ENCODE assay signal across 19 mouse cellular contexts in the genomic region with DNA sequence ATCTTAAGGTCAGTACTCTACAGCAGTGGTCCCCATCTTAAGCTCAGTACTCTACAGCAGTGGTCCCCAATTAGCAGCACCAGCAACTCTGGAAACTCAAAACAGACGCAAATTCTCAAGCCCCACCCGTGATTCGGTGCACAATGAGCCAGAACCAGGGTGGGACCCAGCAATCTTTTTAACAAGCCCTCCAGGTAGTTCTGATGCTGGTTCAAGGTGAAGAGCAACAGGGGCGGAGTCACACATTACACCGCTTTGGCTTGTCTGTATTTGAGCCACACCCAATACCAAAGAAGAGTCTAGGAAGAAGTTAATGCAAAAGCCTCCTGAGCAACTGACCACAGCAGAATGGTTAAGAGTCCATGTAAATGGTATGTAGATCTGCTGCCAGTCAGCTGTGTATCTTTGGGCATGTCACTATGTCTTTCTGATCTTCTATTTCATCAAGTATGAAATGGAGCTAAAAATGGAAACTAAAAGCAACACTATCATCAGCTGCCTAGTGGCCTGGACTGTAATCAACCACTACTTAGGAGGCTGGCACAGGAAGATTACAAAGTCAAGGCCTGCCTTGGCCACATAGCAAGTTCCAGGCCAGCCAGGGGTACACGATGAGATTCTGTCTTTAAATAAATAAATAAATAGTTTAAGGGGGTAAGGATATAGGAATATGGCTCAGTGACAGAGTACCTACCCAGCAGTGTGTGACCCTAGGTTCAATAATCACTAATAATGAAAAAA. TPM values are rescaled to one million over a fixed set of nuclear protein-coding genes. Genes with fewer than 3 reads are reported as not detected.
DNase-seq lines count a peak whose midpoint lies in the region; ATAC-seq and TF ChIP-seq lines count a peak whose summit lies in the region.
"Had no signal": no experiment of that assay in that cellular context is flagged by ENCODE, and none has a peak within 500 bp of the region (broad histone marks: within the 10 kb centered on the region; RNA-seq: fewer than 3 reads in every experiment).

No protein-coding gene starts in this region.

- H3K27ac ChIP-seq in heart, embryonic 12.5 days (ENCODE audit: poor library complexity, severe bottlenecking): peak overlapping the region; percentile 41; the same call in 1 of the 2 replicates
- peak overlapping the region; percentile 85; the same call in 1 of the 2 replicates for H3K27ac ChIP-seq in kidney, postnatal 0 days
- peak overlapping the region; percentile 99 for H3K27ac ChIP-seq in ES-E14 (ENCODE audit: insufficient read depth, low read depth, low read length, poor library complexity, severe bottlenecking)
- H3K27ac ChIP-seq in liver, embryonic 13.5 days: no peak overlapping the region

- no peak for TF ChIP-seq CTCF in kidney, postnatal 0 days (IDR thresholded peaks at IDR 0.05; ENCODE audit: low read depth)

- no peak overlapping the region for H3K4me3 ChIP-seq in heart, embryonic 12.5 days
- H3K4me3 ChIP-seq in kidney, postnatal 0 days (replicated peaks; ENCODE audit: low read depth, low read length): no peak overlapping the region
- H3K4me3 ChIP-seq in ES-E14 (ENCODE audit: insufficient read depth in 1 of 2, low read depth in 1 of 2, low read length in 2 of 2, poor library complexity in 1 of 2, severe bottlenecking in 1 of 2): peak overlapping the region; percentile 27 to 28; a peak in 3 of 4 replicates
- H3K4me3 ChIP-seq in liver, embryonic 13.5 days (replicated peaks): no peak overlapping the region
- H3K4me3 ChIP-seq: forebrain, embryonic 12.5 days had no signal

- ATAC-seq in heart, embryonic 12.5 days (ENCODE audit: insufficient number of reproducible peaks, low FRiP score): no peak
- ATAC-seq in kidney, postnatal 0 days (replicated peaks; ENCODE audit: low FRiP score, low read depth): no peak
- peak; percentile 82 for ATAC-seq in liver, embryonic 13.5 days (ENCODE audit: low read depth)
- ATAC-seq: Patski had no signal

- no peak for DNase-seq in heart, adult 18-20 months
- DNase-seq in kidney, postnatal 0 days (ENCODE audit: low spot score): no peak
- no peak for DNase-seq in kidney, adult 8-10 months
- DNase-seq in ES-E14 (ENCODE audit: low read depth, low spot score): peak; percentile 73
- no peak for DNase-seq in liver, embryonic 13.5 days
- DNase-seq in frontal cortex, postnatal 36 days (ENCODE audit: low spot score in 2 of 2): no peak
- DNase-seq in urinary bladder, postnatal 25 days (ENCODE audit: low spot score): no peak
- DNase-seq: adrenal gland, postnatal 14 days; B cell, adult 2 months; cerebellum, adult 11-12 months; embryo, embryonic 11 days; gastrocnemius, postnatal 25 days; kidney, adult 18-20 months; layer of hippocampus, postnatal 36 days; lung, postnatal 36 days; thymus, adult 18-20 months had no signal

- no peaks in the 10 kb centered on the region for H3K9me3 ChIP-seq in heart, embryonic 12.5 days (replicated peaks)
- no peaks in the 10 kb centered on the region for H3K9me3 ChIP-seq in kidney, postnatal 0 days (replicated peaks; ENCODE audit: low read length)
- H3K9me3 ChIP-seq in ES-E14 (ENCODE audit: control insufficient read depth, insufficient read depth, low read depth, low read length): no peaks in the 10 kb centered on the region
- H3K9me3 ChIP-seq in liver, embryonic 13.5 days (replicated peaks): no peaks in the 10 kb centered on the region
- H3K9me3 ChIP-seq: forebrain, embryonic 12.5 days had no signal

- H3K27me3 ChIP-seq in heart, embryonic 12.5 days (replicated peaks): no peaks in the 10 kb centered on the region
- H3K27me3 ChIP-seq in kidney, postnatal 0 days (ENCODE audit: insufficient read depth, low read length): no peaks in the 10 kb centered on the region
- H3K27me3 ChIP-seq in liver, embryonic 13.5 days: no peaks in the 10 kb centered on the region
- H3K27me3 ChIP-seq: forebrain, embryonic 12.5 days; Patski had no signal

- 64% methylated on average over 6 of the region's 6 CpGs for WGBS in heart, embryonic 12.5 days
- 77% methylated on average over 6 of the region's 6 CpGs for WGBS in kidney, postnatal 0 days
- 51% methylated on average over 6 of the region's 6 CpGs for WGBS in liver, embryonic 13.5 days (ENCODE audit: insufficient replicate concordance)

- no peak overlapping the region for H3K4me2 ChIP-seq in heart, embryonic 12.5 days
- no peak overlapping the region for H3K4me2 ChIP-seq in kidney, postnatal 0 days (ENCODE audit: low read length)
- peak overlapping the region; percentile 33 for H3K4me2 ChIP-seq in liver, embryonic 13.5 days
- H3K4me2 ChIP-seq: forebrain, embryonic 12.5 days had no signal

- H3K36me3 ChIP-seq in heart, embryonic 12.5 days: no peaks in the 10 kb centered on the region
- H3K36me3 ChIP-seq in kidney, postnatal 0 days (ENCODE audit: insufficient read depth, low read length): no peaks in the 10 kb centered on the region
- H3K36me3 ChIP-seq in ES-E14 (ENCODE audit: control insufficient read depth, insufficient read depth, low read length, poor library complexity, severe bottlenecking): no peaks in the 10 kb centered on the region
- H3K36me3 ChIP-seq in liver, embryonic 13.5 days: no peaks in the 10 kb centered on the region

- peaks cover 43% of the 10 kb centered on the region for H3K4me1 ChIP-seq in heart, embryonic 12.5 days (replicated peaks)
- peaks cover 21% of the 10 kb centered on the region for H3K4me1 ChIP-seq in kidney, postnatal 0 days (replicated peaks; ENCODE audit: insufficient read depth, low read length)
- H3K4me1 ChIP-seq in ES-E14 (ENCODE audit: control insufficient read depth in 2 of 2, insufficient read depth in 2 of 2, low read length in 2 of 2, poor library complexity in 1 of 2): peaks cover 29 to 48% of the 10 kb centered on the region in 2 experiments
- H3K4me1 ChIP-seq in liver, embryonic 13.5 days (replicated peaks): peaks cover 29% of the 10 kb centered on the region

- no peak overlapping the region for H3K9ac ChIP-seq in heart, embryonic 12.5 days
- H3K9ac ChIP-seq in kidney, postnatal 0 days (ENCODE audit: low read depth, low read length): no peak overlapping the region
- peak overlapping the region; percentile 24; the same call in 1 of the 2 replicates for H3K9ac ChIP-seq in ES-E14 (ENCODE audit: insufficient read depth, low read depth, low read length, poor library complexity, severe bottlenecking)
- H3K9ac ChIP-seq in liver, embryonic 13.5 days: no peak overlapping the region
- H3K9ac ChIP-seq: forebrain, embryonic 12.5 days had no signal

- in situ Hi-C loops in ES-E14 (cut with MboI; ENCODE audit: low sequenced_read_pairs in 2 of 2, unreplicated experiment in 2 of 2): no loop called here

TF ChIP-seq in ES-E14, 5 proteins besides CTCF, POLR2A, EP300 and RAD21:
- TF ChIP-seq HCFC1 (IDR thresholded peaks at IDR 0.05; ENCODE audit: borderline replicate concordance, insufficient read depth, low read length) (peak; percentile 30; the same call in 1 of the 2 replicates), CHD2 (IDR thresholded peaks at IDR 0.05; ENCODE audit: low read depth, low read length) (no peak)

RNA-seq across cellular contexts. Expression of a gene that starts 58.7 kb away (rescaled TPM):
- 69.9 and 79.4 TPM in 2 replicates for polyA plus RNA-seq in heart, embryonic 12.5 days (2016; fragmentation: Nextera tagmentation; extraction: Ambion mirVana)
- total RNA-seq in heart, adult 18-20 months (2021): 100 to 1,000 TPM; 224 to 229 TPM
- polyA plus RNA-seq in kidney, postnatal 0 days (2015; fragmentation: Nextera tagmentation; extraction: Ambion mirVana): 33.8 and 36.9 TPM in 2 replicates
- 277 and 354 TPM in 2 replicates for total RNA-seq in ES-E14 (2012; rRNA removed)
- 9.5 and 9.8 TPM in 2 replicates for polyA plus RNA-seq in liver, embryonic 13.5 days (2015; fragmentation: Nextera tagmentation; extraction: Ambion mirVana)

Comparison
In these comparisons a context has a peak if more than half of its experiments do, and no peak if none do; other contexts are left out.
1. H3K4me3 ChIP-seq: peak in ES-E14 (2 of 2); none in heart, embryonic 12.5 days (single experiment), kidney, postnatal 0 days (single experiment) and liver, embryonic 13.5 days (single experiment).